In genomic region chr1:158463975-158464374, GRCm38 (mm10) we compare ENCODE assay signal across 12 mouse cellular contexts.
A peak's percentile ranks its signal among the peaks of the same experiment; 100 is the strongest.
DNase-seq lines count a peak whose midpoint lies in the region; ATAC-seq and TF ChIP-seq lines count a peak whose summit lies in the region.
"Had no signal": no experiment of that assay in that cellular context is flagged by ENCODE, and none has a peak within 500 bp of the region (broad histone marks: within the 10 kb centered on the region; RNA-seq: fewer than 3 reads in every experiment).

No protein-coding gene starts in this region.

- no peak for TF ChIP-seq CTCF in midbrain, postnatal 0 days (IDR thresholded peaks at IDR 0.05)

- WGBS in hindbrain, embryonic 10.5 days: 75% methylated on average over 6 of the region's 6 CpGs
- WGBS in hindbrain, embryonic 14.5 days: 75% methylated on average over 6 of the region's 6 CpGs
- WGBS in midbrain, postnatal 0 days: 63% methylated on average over 6 of the region's 6 CpGs
- WGBS in midbrain, embryonic 14.5 days: 81% methylated on average over 6 of the region's 6 CpGs
- 67% methylated on average over 6 of the region's 6 CpGs for WGBS in embryonic facial prominence, embryonic 10.5 days
- 71% methylated on average over 6 of the region's 6 CpGs for WGBS in liver, embryonic 11.5 days

- H3K27ac ChIP-seq in hindbrain, embryonic 10.5 days: no peak overlapping the region
- H3K27ac ChIP-seq in hindbrain, embryonic 14.5 days: no peak overlapping the region
- H3K27ac ChIP-seq in midbrain, postnatal 0 days (ENCODE audit: low read depth, low read length): no peak overlapping the region
- H3K27ac ChIP-seq in midbrain, embryonic 14.5 days (replicated peaks; ENCODE audit: low read depth, low read length): no peak overlapping the region
- H3K27ac ChIP-seq in embryonic facial prominence, embryonic 10.5 days (replicated peaks): no peak overlapping the region
- H3K27ac ChIP-seq in liver, embryonic 11.5 days (ENCODE audit: low read depth, low read length): no peak overlapping the region
- H3K27ac ChIP-seq: lung, embryonic 15.5 days had no signal

- no peaks in the 10 kb centered on the region for H3K27me3 ChIP-seq in hindbrain, embryonic 10.5 days (ENCODE audit: insufficient read depth, poor library complexity, severe bottlenecking)
- no peaks in the 10 kb centered on the region for H3K27me3 ChIP-seq in hindbrain, embryonic 14.5 days (ENCODE audit: control insufficient read depth, insufficient read depth, low read length)
- no peaks in the 10 kb centered on the region for H3K27me3 ChIP-seq in midbrain, postnatal 0 days (ENCODE audit: insufficient read depth, low read length)
- no peaks in the 10 kb centered on the region for H3K27me3 ChIP-seq in midbrain, embryonic 14.5 days (ENCODE audit: control insufficient read depth, insufficient read depth, low read length)
- no peaks in the 10 kb centered on the region for H3K27me3 ChIP-seq in embryonic facial prominence, embryonic 10.5 days (replicated peaks; ENCODE audit: low read depth, poor library complexity, severe bottlenecking)
- H3K27me3 ChIP-seq in liver, embryonic 11.5 days (replicated peaks; ENCODE audit: control insufficient read depth, insufficient read depth, low read length): no peaks in the 10 kb centered on the region
- H3K27me3 ChIP-seq: lung, embryonic 15.5 days had no signal

- H3K4me2 ChIP-seq in hindbrain, embryonic 14.5 days (replicated peaks): no peak overlapping the region
- H3K4me2 ChIP-seq in midbrain, postnatal 0 days (ENCODE audit: low read depth, low read length, poor library complexity, severe bottlenecking): no peak overlapping the region
- no peak overlapping the region for H3K4me2 ChIP-seq in midbrain, embryonic 14.5 days (ENCODE audit: low read length)
- H3K4me2 ChIP-seq in liver, embryonic 11.5 days: no peak overlapping the region
- H3K4me2 ChIP-seq: lung, embryonic 15.5 days had no signal

- no peaks in the 10 kb centered on the region for H3K36me3 ChIP-seq in hindbrain, embryonic 10.5 days
- no peaks in the 10 kb centered on the region for H3K36me3 ChIP-seq in hindbrain, embryonic 14.5 days (replicated peaks; ENCODE audit: control insufficient read depth, insufficient read depth)
- H3K36me3 ChIP-seq in midbrain, postnatal 0 days (ENCODE audit: insufficient read depth, low read length): 0 out of 2 replicates have a peak, but pooled peaks cover 2% of the 10 kb centered on the region
- H3K36me3 ChIP-seq in midbrain, embryonic 14.5 days (ENCODE audit: control insufficient read depth, insufficient read depth, low read length): no peaks in the 10 kb centered on the region
- no peaks in the 10 kb centered on the region for H3K36me3 ChIP-seq in embryonic facial prominence, embryonic 10.5 days (replicated peaks)
- H3K36me3 ChIP-seq in liver, embryonic 11.5 days (ENCODE audit: control insufficient read depth, insufficient read depth, low read length): no peaks in the 10 kb centered on the region
- H3K36me3 ChIP-seq: lung, embryonic 15.5 days had no signal

- DNase-seq in hindbrain, embryonic 10.5 days (ENCODE audit: low spot score): peak; percentile 4
- DNase-seq in hindbrain, embryonic 14.5 days (ENCODE audit: low spot score): no peak
- peak; percentile 63 for DNase-seq in midbrain, postnatal 0 days (ENCODE audit: low spot score)
- DNase-seq in midbrain, embryonic 14.5 days: no peak
- DNase-seq in embryonic facial prominence, embryonic 10.5 days (ENCODE audit: low spot score): peak; percentile 26
- DNase-seq in liver, embryonic 11.5 days (ENCODE audit: low spot score): no peak
- no peak for DNase-seq in gastrocnemius, adult 18-20 months (ENCODE audit: low spot score)
- DNase-seq in MN1 (ENCODE audit: low spot score): no peak
- DNase-seq: cerebellum, adult 9-11 months; heart, postnatal 4 days; kidney, postnatal 14 days had no signal

- H3K4me3 ChIP-seq in hindbrain, embryonic 10.5 days: no peak overlapping the region
- no peak overlapping the region for H3K4me3 ChIP-seq in hindbrain, embryonic 14.5 days (replicated peaks; ENCODE audit: low read length)
- no peak overlapping the region for H3K4me3 ChIP-seq in midbrain, postnatal 0 days (ENCODE audit: low read depth, low read length)
- H3K4me3 ChIP-seq in midbrain, embryonic 14.5 days (replicated peaks; ENCODE audit: low read depth, low read length): no peak overlapping the region
- H3K4me3 ChIP-seq in embryonic facial prominence, embryonic 10.5 days: no peak overlapping the region
- no peak overlapping the region for H3K4me3 ChIP-seq in liver, embryonic 11.5 days (ENCODE audit: low read depth, low read length)
- H3K4me3 ChIP-seq: lung, embryonic 15.5 days had no signal

- no peaks in the 10 kb centered on the region for H3K4me1 ChIP-seq in hindbrain, embryonic 10.5 days (replicated peaks)
- no peaks in the 10 kb centered on the region for H3K4me1 ChIP-seq in hindbrain, embryonic 14.5 days (replicated peaks; ENCODE audit: control insufficient read depth, insufficient read depth, low read length)
- H3K4me1 ChIP-seq in midbrain, postnatal 0 days (ENCODE audit: insufficient read depth, low read length): no peaks in the 10 kb centered on the region
- 0 out of 2 replicates have a peak, but pooled peaks cover 3% of the 10 kb centered on the region for H3K4me1 ChIP-seq in midbrain, embryonic 14.5 days (ENCODE audit: control insufficient read depth, insufficient read depth, low read length)
- peaks cover 12% of the 10 kb centered on the region; the same call in 1 of the 2 replicates for H3K4me1 ChIP-seq in embryonic facial prominence, embryonic 10.5 days
- H3K4me1 ChIP-seq in liver, embryonic 11.5 days (replicated peaks; ENCODE audit: control insufficient read depth, insufficient read depth, low read length): no peaks in the 10 kb centered on the region
- H3K4me1 ChIP-seq: lung, embryonic 15.5 days had no signal

- H3K9me3 ChIP-seq in hindbrain, embryonic 10.5 days: no peaks in the 10 kb centered on the region
- no peaks in the 10 kb centered on the region for H3K9me3 ChIP-seq in hindbrain, embryonic 14.5 days (ENCODE audit: control insufficient read depth, low read length)
- H3K9me3 ChIP-seq in midbrain, postnatal 0 days (ENCODE audit: low read length): no peaks in the 10 kb centered on the region
- no peaks in the 10 kb centered on the region for H3K9me3 ChIP-seq in midbrain, embryonic 14.5 days (ENCODE audit: control insufficient read depth, low read length)
- no peaks in the 10 kb centered on the region for H3K9me3 ChIP-seq in embryonic facial prominence, embryonic 10.5 days
- no peaks in the 10 kb centered on the region for H3K9me3 ChIP-seq in liver, embryonic 11.5 days (ENCODE audit: control insufficient read depth, low read length)
- H3K9me3 ChIP-seq: lung, embryonic 15.5 days had no signal

- H3K9ac ChIP-seq in hindbrain, embryonic 14.5 days: no peak overlapping the region
- no peak overlapping the region for H3K9ac ChIP-seq in midbrain, postnatal 0 days (replicated peaks; ENCODE audit: low read length, poor library complexity, severe bottlenecking)
- H3K9ac ChIP-seq in midbrain, embryonic 14.5 days (replicated peaks; ENCODE audit: low read length): no peak overlapping the region
- H3K9ac ChIP-seq in liver, embryonic 11.5 days (ENCODE audit: low read depth, low read length): no peak overlapping the region
- H3K9ac ChIP-seq: lung, embryonic 15.5 days had no signal

- ATAC-seq in hindbrain, embryonic 14.5 days (ENCODE audit: low FRiP score): no peak; the same call in 1 of the 2 replicates
- peak; percentile 56; the same call in 1 of the 2 replicates for ATAC-seq in midbrain, postnatal 0 days (ENCODE audit: low FRiP score)
- no peak for ATAC-seq in midbrain, embryonic 14.5 days (ENCODE audit: low FRiP score, low TSS enrichment)
- no peak for ATAC-seq in liver, embryonic 11.5 days (replicated peaks; ENCODE audit: low FRiP score)

Comparison
In these comparisons a context has a peak if more than half of its experiments do, and no peak if none do; other contexts are left out.
1. DNase-seq: peak in hindbrain, embryonic 10.5 days (single experiment), midbrain, postnatal 0 days (single experiment) and embryonic facial prominence, embryonic 10.5 days (single experiment); none in hindbrain, embryonic 14.5 days (single experiment), midbrain, embryonic 14.5 days (single experiment), liver, embryonic 11.5 days (single experiment), gastrocnemius, adult 18-20 months (single experiment) and MN1 (single experiment).